Mouse (Mus musculus) neural tube, embryonic 11.5 days (tissue): ENCODE measurements around the gene Sf3a2. TPM values are rescaled to one million over a fixed set of nuclear protein-coding genes. Genes with fewer than 3 reads are reported as not detected.
A peak's percentile ranks its signal among the peaks of the same experiment; 100 is the strongest.

Experiments used
- ATAC-seq: fragments of 200-750 bp; cut with Nextera tagmentation; 2 replicates; pipeline ENCODE4 v1.8.0; 2017; ENCODE audit warnings: moderate number of reproducible peaks, mild to moderate bottlenecking, moderate TSS enrichment, moderate library complexity; ENCODE audit not compliant: insufficient read depth, low FRiP score, low TSS enrichment
- DNase-seq: peaks from one replicate; pipeline ENCODE4 v3.0.0-alpha.2; 2015; ENCODE audit warnings: low spot score
- H3K27ac ChIP-seq: fragments of 300-500 bp; sonication (generic); 2 replicates; pipeline ENCODE4 v1.5.1; 2014; ENCODE audit warnings: low read depth, mild to moderate bottlenecking, low read length
- H3K27me3 ChIP-seq: fragments of 300-500 bp; sonication (generic); 2 replicates; pipeline ENCODE4 v1.6.1; 2014; ENCODE audit warnings: mild to moderate bottlenecking, low read length, mixed read lengths; ENCODE audit not compliant: control insufficient read depth, insufficient read depth
- H3K36me3 ChIP-seq: fragments of 300-500 bp; sonication (generic); 2 replicates; pipeline ENCODE4 v1.6.1; 2014; ENCODE audit warnings: mild to moderate bottlenecking, low read length, moderate library complexity, mixed read lengths; ENCODE audit not compliant: control insufficient read depth, insufficient read depth
- H3K4me1 ChIP-seq: fragments of 300-500 bp; sonication (generic); 2 replicates; pipeline ENCODE4 v1.6.1; 2014; ENCODE audit warnings: low read length, mixed read lengths; ENCODE audit not compliant: control insufficient read depth, insufficient read depth
- H3K4me2 ChIP-seq: fragments of 300-500 bp; sonication (generic); 2 replicates; pipeline ENCODE4 v1.6.1; 2014; ENCODE audit warnings: low read depth, mild to moderate bottlenecking, moderate library complexity
- H3K4me3 ChIP-seq: fragments of 300-500 bp; sonication (generic); 2 replicates; pipeline ENCODE4 v1.5.1; 2014; ENCODE audit warnings: low read depth, low read length
- H3K9ac ChIP-seq: fragments of 300-500 bp; sonication (generic); 2 replicates; pipeline ENCODE4 v1.6.1; 2014; ENCODE audit warnings: mild to moderate bottlenecking, low read length
- H3K9me3 ChIP-seq: fragments of 300-500 bp; sonication (generic); 2 replicates; pipeline ENCODE4 v1.6.1; 2016; ENCODE audit warnings: low read length; ENCODE audit not compliant: control insufficient read depth
- WGBS: fragments of 180-500 bp; shearing (Covaris S2); extraction: QIAGEN DNeasy Blood & Tissue Kit; methylation state at CpG from one replicate; pipeline ENCODE4 v1.1.7; 2014; 5-methylcytosine and 5-hydroxymethylcytosine counted together
- polyA plus RNA-seq: library from polyadenylated mRNA; unstranded; fragments of >200 nt; fragmentation: Nextera tagmentation; extraction: Ambion mirVana; gene quantifications from 2 replicates; pipeline ENCODE4 v1.2.1, GENCODE M21; 2014

Gene Sf3a2
- polyA plus RNA-seq, 1 experiment from 2014 or later, result 96.6 TPM

DNA sequence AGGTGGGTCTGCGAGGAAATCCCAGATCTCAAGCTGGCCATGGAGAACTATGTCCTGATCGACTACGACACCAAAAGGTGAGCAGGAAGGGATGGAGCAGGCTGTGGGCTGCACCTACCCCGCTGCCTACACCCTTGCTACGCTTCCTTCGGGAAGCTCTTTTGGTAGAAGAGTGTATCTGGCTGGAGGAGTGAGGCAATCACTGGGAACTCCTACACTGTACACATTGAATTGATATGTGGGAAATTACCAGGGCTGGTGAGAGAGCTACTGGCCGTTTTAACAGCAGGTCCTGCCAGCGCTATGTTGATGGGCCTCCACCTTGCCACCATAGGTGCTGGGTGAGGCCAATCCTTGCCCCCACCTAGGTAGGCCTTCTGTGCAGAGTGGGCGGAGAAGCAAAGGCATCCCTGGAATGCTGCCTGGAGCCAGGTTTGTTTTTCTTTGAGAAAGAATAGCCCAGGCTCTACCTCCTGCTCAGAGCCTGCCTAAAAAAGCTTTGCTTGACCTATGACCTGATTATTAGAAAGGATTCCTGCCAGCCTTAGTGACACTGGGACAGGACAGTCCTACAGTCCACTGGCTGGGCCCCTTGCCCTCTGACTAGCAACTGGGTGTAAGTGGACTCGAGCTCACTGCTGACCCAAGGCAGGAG, 31.7 kb upstream of the Sf3a2 start:
- Histone ChIP-seq H3K9me3 (no peaks in the 10 kb centered on the region), H3K4me1 (peaks cover 2% of the 10 kb centered on the region; the same call in 1 of the 2 replicates), H3K4me2 (no peak overlapping the region), H3K4me3 (no peak overlapping the region), H3K9ac (no peak overlapping the region), H3K36me3 (peaks cover 21% of the 10 kb centered on the region), H3K27ac (no peak overlapping the region), H3K27me3 (no peaks in the 10 kb centered on the region)
- 90% methylated on average over 10 of the region's 10 CpGs for WGBS
- no peak for DNase-seq
- ATAC-seq, result no peak

DNA sequence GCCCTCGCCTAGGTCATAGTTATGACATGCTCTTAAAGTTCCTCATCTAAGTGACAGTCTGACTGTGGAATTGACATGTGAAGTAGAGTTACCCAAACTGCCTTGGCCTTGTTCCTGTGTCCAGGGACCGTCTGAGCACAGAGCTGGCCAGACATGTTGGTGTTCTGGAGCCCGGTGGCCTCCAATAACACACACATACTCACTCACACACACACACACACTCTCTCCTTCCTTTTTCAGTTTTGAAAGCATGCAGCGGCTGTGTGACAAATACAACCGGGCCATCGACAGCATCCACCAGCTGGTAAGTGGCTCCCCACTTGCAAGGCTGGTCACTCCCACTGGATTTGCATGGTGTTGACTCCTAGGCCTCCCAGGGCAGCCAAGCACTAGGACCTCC, 29.6 kb upstream of the Sf3a2 start:
- no peak for ATAC-seq

DNA sequence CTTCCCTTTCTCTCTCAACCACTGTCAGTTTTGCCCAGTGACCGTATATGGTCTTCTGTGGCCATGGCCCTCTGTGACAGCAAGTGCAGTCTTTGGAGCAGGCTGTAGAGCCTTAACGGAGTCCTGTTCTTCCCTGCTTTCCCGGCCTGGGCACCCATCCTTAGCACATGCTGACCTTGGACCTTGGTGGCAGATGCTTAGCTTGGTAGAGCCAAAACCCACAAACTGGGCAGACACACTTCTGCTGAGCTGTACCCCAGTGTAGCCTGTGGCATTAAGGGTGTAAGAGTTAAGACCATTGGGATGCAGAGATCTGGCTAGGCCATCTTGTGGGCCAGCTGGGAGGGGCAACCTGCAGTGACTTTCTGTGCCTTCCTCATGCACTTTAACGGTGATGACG, 24.2 kb upstream of the Sf3a2 start:
- Histone ChIP-seq H3K27ac (no peak overlapping the region), H3K4me3 (no peak overlapping the region), H3K9ac (no peak overlapping the region), H3K27me3 (no peaks in the 10 kb centered on the region), H3K4me1 (no peaks in the 10 kb centered on the region), H3K36me3 (peaks cover 31% of the 10 kb centered on the region), H3K4me2 (no peak overlapping the region), H3K9me3 (no peaks in the 10 kb centered on the region)
- DNase-seq, result no peak
- no peak for ATAC-seq
- WGBS, result 87% methylated on average over 5 of the region's 5 CpGs

More for the DNA sequence above, 29.6 kb upstream of the Sf3a2 start:
- no peaks in the 10 kb centered on the region; the same call in 1 of the 2 replicates for H3K4me1 ChIP-seq
- 91% methylated on average over 6 of the region's 6 CpGs for WGBS
- H3K9ac ChIP-seq, result no peak overlapping the region
- DNase-seq, result no peak
- no peaks in the 10 kb centered on the region for H3K9me3 ChIP-seq
- H3K27me3 ChIP-seq, result no peaks in the 10 kb centered on the region
- H3K27ac ChIP-seq, result no peak overlapping the region
- no peak overlapping the region for H3K4me3 ChIP-seq
- no peak overlapping the region for H3K4me2 ChIP-seq
- peaks cover 33% of the 10 kb centered on the region for H3K36me3 ChIP-seq

DNA sequence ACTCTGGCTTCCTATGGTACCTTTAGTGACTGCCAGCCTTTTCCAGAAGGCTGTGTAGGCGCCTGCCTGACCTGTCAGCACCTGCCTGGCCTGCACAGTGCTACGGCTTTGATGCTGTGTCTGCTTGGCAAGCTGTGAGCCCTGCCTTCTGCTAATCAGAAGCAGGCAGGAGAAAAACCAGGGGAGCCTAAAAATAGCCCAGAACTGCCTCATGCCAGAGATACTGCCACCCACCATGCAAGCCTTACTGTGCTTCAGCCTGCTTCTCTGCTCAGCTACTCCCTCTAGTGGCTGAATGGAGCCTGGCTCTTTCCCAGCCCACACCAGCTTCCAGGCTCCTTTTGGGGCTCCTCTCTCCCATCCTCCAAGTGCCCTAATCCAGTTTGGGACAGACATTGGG, 23.4 kb upstream of the Sf3a2 start:
- Histone ChIP-seq H3K4me3 (no peak overlapping the region), H3K27me3 (no peaks in the 10 kb centered on the region), H3K9ac (no peak overlapping the region), H3K4me1 (no peaks in the 10 kb centered on the region), H3K9me3 (no peaks in the 10 kb centered on the region), H3K36me3 (peaks cover 33% of the 10 kb centered on the region), H3K4me2 (no peak overlapping the region), H3K27ac (no peak overlapping the region)
- WGBS, result 67% methylated on average over 2 of the region's 2 CpGs
- ATAC-seq, result no peak; the same call in 1 of the 2 replicates
- peak; percentile 69 for DNase-seq

DNA sequence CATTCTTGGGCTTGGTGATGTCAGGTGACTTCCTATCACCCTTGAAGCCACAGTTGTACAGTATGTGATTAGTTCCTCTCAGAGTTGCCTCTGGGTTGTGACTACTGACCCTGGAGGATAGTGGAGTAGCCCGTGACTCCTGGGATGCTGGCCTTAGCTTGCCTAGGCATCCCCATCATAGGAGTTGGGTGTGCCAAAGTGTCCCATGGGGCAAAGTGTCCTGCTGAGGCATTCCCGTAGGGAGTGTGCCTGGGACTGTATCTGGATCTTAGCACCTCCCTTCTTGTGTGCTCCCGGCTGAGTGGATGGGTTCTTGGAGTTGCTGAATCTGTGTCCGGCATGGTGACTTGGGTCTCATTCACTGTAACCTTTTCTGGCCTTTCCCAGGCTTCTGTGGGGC, 23.0 kb upstream of the Sf3a2 start:
- no peak for ATAC-seq
- Histone ChIP-seq H3K4me2 (no peak overlapping the region), H3K27ac (no peak overlapping the region), H3K9ac (no peak overlapping the region), H3K36me3 (peaks cover 34% of the 10 kb centered on the region), H3K4me3 (no peak overlapping the region), H3K4me1 (no peaks in the 10 kb centered on the region), H3K9me3 (no peaks in the 10 kb centered on the region), H3K27me3 (no peaks in the 10 kb centered on the region)
- no peak for DNase-seq
- 89% methylated on average over 4 of the region's 4 CpGs for WGBS

DNA sequence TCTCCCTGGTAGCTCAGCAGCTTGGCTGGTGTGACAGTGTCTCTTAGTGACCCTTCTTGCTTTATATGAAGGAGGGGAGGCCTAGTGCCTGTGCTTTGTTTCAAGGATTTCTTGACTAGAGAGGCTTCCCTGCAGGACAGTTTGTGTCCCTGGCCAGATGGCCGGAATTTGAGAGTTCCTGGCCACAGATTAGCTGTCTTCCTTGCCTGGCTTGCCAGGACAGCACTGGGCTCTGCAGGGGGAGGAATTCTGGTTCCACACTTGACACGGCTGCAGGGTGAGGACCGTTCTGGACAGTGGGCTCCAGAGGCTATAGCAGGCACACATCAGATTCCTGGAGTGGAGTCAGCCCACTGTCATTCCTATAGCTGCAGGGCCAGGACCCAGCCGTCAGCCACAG, 22.3 kb upstream of the Sf3a2 start:
- H3K4me2 ChIP-seq, result no peak overlapping the region
- H3K9me3 ChIP-seq, result no peaks in the 10 kb centered on the region
- no peak overlapping the region for H3K9ac ChIP-seq
- H3K4me1 ChIP-seq, result no peaks in the 10 kb centered on the region
- DNase-seq (no peak), ATAC-seq (no peak)
- H3K36me3 ChIP-seq, result peaks cover 34% of the 10 kb centered on the region
- H3K27me3 ChIP-seq, result no peaks in the 10 kb centered on the region
- no peak overlapping the region for H3K27ac ChIP-seq
- 91% methylated on average over 4 of the region's 4 CpGs for WGBS
- no peak overlapping the region for H3K4me3 ChIP-seq

DNA sequence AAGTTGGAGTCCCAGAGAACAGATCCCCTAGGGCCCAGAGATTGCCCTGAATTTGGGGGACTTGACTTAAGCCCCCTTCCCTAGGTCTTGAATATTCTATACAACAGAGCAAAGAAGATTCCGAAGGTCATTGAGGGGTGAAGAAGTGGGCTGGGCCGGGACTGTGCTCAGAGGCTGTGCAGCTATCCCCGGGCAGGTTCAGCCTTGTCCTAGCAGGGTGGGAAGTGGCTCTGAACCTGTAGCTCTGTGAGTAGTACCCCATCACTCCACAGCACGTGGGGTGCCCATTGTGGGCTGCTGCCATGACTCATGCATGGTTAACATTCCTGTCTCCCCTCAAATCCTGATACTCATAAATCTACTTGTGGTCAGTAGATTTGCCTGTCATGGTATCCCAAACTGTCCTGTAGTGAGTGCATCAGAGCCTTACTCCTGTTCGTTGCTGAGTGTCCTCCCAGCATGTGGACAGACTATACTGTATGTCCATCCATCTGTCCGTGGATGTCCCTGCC, 21.6 kb upstream of the Sf3a2 start:
- Histone ChIP-seq H3K36me3 (peaks cover 32% of the 10 kb centered on the region), H3K9ac (no peak overlapping the region), H3K9me3 (no peaks in the 10 kb centered on the region), H3K4me2 (no peak overlapping the region), H3K27me3 (no peaks in the 10 kb centered on the region), H3K4me1 (no peaks in the 10 kb centered on the region), H3K27ac (no peak overlapping the region), H3K4me3 (no peak overlapping the region)
- no peak for DNase-seq
- no peak for ATAC-seq
- WGBS, result 96% methylated on average over 6 of the region's 6 CpGs

DNA sequence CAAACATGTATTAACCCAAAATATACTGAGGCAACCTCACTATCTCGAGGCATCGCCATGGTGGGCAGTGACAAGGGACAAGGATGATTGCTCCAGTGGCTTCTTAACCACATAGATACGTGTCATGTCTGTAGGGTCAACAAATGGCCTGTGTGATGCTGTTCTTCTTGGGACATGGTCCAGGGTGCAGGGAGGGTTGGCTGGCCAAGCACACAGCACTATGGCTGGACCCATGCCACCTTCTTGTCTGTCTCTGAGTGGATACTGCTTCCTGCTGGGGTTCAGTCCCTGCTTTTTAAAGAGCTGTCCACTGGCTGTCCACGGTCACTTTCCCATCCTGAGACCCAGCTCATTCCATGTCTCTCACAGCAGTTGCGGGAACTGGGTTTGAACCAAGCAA, 20.9 kb upstream of the Sf3a2 start:
- peaks cover 33% of the 10 kb centered on the region for H3K36me3 ChIP-seq
- no peak overlapping the region for H3K9ac ChIP-seq
- no peak overlapping the region for H3K4me3 ChIP-seq
- H3K27ac ChIP-seq, result no peak overlapping the region
- 91% methylated on average over 5 of the region's 5 CpGs for WGBS
- no peaks in the 10 kb centered on the region for H3K27me3 ChIP-seq
- no peak overlapping the region for H3K4me2 ChIP-seq
- no peak for ATAC-seq
- H3K4me1 ChIP-seq, result no peaks in the 10 kb centered on the region
- DNase-seq, result no peak
- no peaks in the 10 kb centered on the region for H3K9me3 ChIP-seq

DNA sequence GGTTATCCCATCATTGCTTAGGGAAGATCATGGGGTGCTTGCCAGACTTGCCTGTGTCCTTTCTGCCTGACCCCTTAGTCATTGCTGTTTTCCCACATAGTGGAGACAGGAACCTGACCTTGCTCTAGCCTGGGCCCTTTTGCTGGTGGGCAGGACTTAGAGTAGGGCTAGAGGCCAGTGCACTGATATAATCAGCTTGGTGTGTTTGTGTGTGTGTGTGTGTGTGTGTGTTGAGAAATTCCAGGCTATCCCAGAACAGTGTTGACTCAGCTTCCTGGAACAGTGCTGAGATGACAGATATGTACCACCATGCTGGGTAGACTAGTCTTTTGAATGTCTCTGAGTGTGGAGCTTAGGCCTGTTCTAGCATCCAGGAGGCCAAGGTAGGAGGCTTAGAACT, 18.4 kb upstream of the Sf3a2 start:
- no peaks in the 10 kb centered on the region for H3K27me3 ChIP-seq
- ATAC-seq, result no peak
- peaks cover 40% of the 10 kb centered on the region for H3K36me3 ChIP-seq
- H3K4me2 ChIP-seq, result no peak overlapping the region
- H3K4me3 ChIP-seq, result no peak overlapping the region
- no peak for DNase-seq
- no peak overlapping the region for H3K9ac ChIP-seq
- H3K9me3 ChIP-seq, result no peaks in the 10 kb centered on the region
- no peak overlapping the region for H3K27ac ChIP-seq
- H3K4me1 ChIP-seq, result no peaks in the 10 kb centered on the region
